Mouse (Mus musculus) midbrain, embryonic 11.5 days (tissue): ENCODE data around the gene Kntc1. TPM values are rescaled to one million over a fixed set of nuclear protein-coding genes. Genes with fewer than 3 reads are reported as not detected.

Experiments
- ATAC-seq: fragments of 200-750 bp; cut with Nextera tagmentation; 2 replicates; pipeline ENCODE4 v1.8.0; 2017; ENCODE audit warnings: moderate TSS enrichment, moderate library complexity; ENCODE audit not compliant: low FRiP score
- DNase-seq: peaks from one replicate; pipeline ENCODE4 v3.0.0; 2015; ENCODE audit warnings: low spot score; ENCODE audit errors: missing footprints
- H3K27ac ChIP-seq: fragments of 300-500 bp; sonication (generic); 2 replicates; pipeline ENCODE4 v1.5.1; 2014; ENCODE audit warnings: low read depth, low read length
- H3K27me3 ChIP-seq: fragments of 300-500 bp; sonication (generic); 2 replicates; pipeline ENCODE4 v1.6.1; 2014; ENCODE audit warnings: mild to moderate bottlenecking, low read length, moderate library complexity, mixed read lengths; ENCODE audit not compliant: control insufficient read depth, insufficient read depth
- H3K36me3 ChIP-seq: fragments of 300-500 bp; sonication (generic); 2 replicates; pipeline ENCODE4 v1.6.1; 2014; ENCODE audit warnings: mild to moderate bottlenecking, low read length, moderate library complexity, mixed read lengths; ENCODE audit not compliant: control insufficient read depth, insufficient read depth
- H3K4me1 ChIP-seq: fragments of 300-500 bp; sonication (generic); 2 replicates; pipeline ENCODE4 v1.6.1; 2014; ENCODE audit warnings: low read length; ENCODE audit not compliant: control insufficient read depth, insufficient read depth
- H3K4me2 ChIP-seq: fragments of 300-500 bp; sonication (generic); 2 replicates; pipeline ENCODE4 v1.6.1; 2014; ENCODE audit warnings: mild to moderate bottlenecking, moderate library complexity
- H3K4me3 ChIP-seq: fragments of 300-500 bp; sonication (generic); 2 replicates; pipeline ENCODE4 v1.5.1; 2014; ENCODE audit warnings: low read depth, low read length
- H3K9ac ChIP-seq: fragments of 300-500 bp; sonication (generic); 2 replicates; pipeline ENCODE4 v1.6.1; 2014; ENCODE audit warnings: low read length
- H3K9me3 ChIP-seq: fragments of 300-500 bp; sonication (generic); 2 replicates; pipeline ENCODE4 v1.6.1; 2016; ENCODE audit warnings: low read length; ENCODE audit not compliant: control insufficient read depth
- WGBS: fragments of 180-500 bp; shearing (Covaris S2); extraction: QIAGEN DNeasy Blood & Tissue Kit; methylation state at CpG from one replicate; pipeline ENCODE4 v1.1.7; 2014; 5-methylcytosine and 5-hydroxymethylcytosine counted together
- polyA plus RNA-seq: library from polyadenylated mRNA; unstranded; fragments of >200 nt; fragmentation: Nextera tagmentation; extraction: Ambion mirVana; gene quantifications from 2 replicates; pipeline ENCODE4 v1.2.1, GENCODE M21; 2014

Gene Kntc1
- polyA plus RNA-seq, 1 experiment from 2014 or later, result 33.6 TPM

- WGBS, result 96% methylated on average over 3 of the region's 3 CpGs
- Histone ChIP-seq H3K27ac (no peak overlapping the region), H3K27me3 (no peaks in the 10 kb centered on the region), H3K36me3 (peaks cover 11% of the 10 kb centered on the region; the same call in 1 of the 2 replicates), H3K4me2 (no peak overlapping the region), H3K4me1 (no peaks in the 10 kb centered on the region), H3K4me3 (no peak overlapping the region), H3K9ac (no peak overlapping the region), H3K9me3 (no peaks in the 10 kb centered on the region)
- DNase-seq (no peak), ATAC-seq (no peak)
These were observed 71.7 kb downstream of the Kntc1 start for GRCm38 (mm10) chr5:123821264-123821571.

GRCm38 (mm10) chr5:123822706-123823105 lies 73.2 kb downstream of the Kntc1 start:
- Histone ChIP-seq H3K4me2 (no peak overlapping the region), H3K27ac (no peak overlapping the region), H3K27me3 (no peaks in the 10 kb centered on the region), H3K4me1 (no peaks in the 10 kb centered on the region), H3K36me3 (peaks cover 8% of the 10 kb centered on the region; the same call in 1 of the 2 replicates), H3K9me3 (no peaks in the 10 kb centered on the region), H3K9ac (no peak overlapping the region), H3K4me3 (no peak overlapping the region)
- DNase-seq, result no peak
- ATAC-seq, result no peak
- 80% methylated on average over 7 of the region's 7 CpGs for WGBS

GRCm38 (mm10) chr5:123827659-123828091 lies 78.2 kb downstream of the Kntc1 start:
- no peak overlapping the region for H3K4me3 ChIP-seq
- ATAC-seq, result no peak
- 84% methylated on average over 6 of the region's 6 CpGs for WGBS

GRCm38 (mm10) chr5:123832309-123832708 lies 82.8 kb downstream of the Kntc1 start:
- H3K4me3 ChIP-seq, result no peak overlapping the region
- 93% methylated on average over 7 of the region's 7 CpGs for WGBS
- H3K9ac ChIP-seq, result no peak overlapping the region
- H3K27me3 ChIP-seq, result no peaks in the 10 kb centered on the region
- no peak overlapping the region for H3K27ac ChIP-seq
- H3K4me2 ChIP-seq, result no peak overlapping the region
- DNase-seq (no peak), ATAC-seq (no peak)
- H3K9me3 ChIP-seq, result no peaks in the 10 kb centered on the region
- H3K36me3 ChIP-seq, result no peaks in the 10 kb centered on the region
- no peaks in the 10 kb centered on the region for H3K4me1 ChIP-seq

More at GRCm38 (mm10) chr5:123827659-123828091, 78.2 kb downstream of the Kntc1 start:
- Histone ChIP-seq H3K4me2 (no peak overlapping the region), H3K9ac (no peak overlapping the region), H3K27ac (no peak overlapping the region), H3K4me1 (no peaks in the 10 kb centered on the region), H3K27me3 (no peaks in the 10 kb centered on the region), H3K9me3 (no peaks in the 10 kb centered on the region), H3K36me3 (no peaks in the 10 kb centered on the region)
- DNase-seq, result no peak

GRCm38 (mm10) chr5:123834836-123835235 lies 85.3 kb downstream of the Kntc1 start:
- H3K36me3 ChIP-seq, result no peaks in the 10 kb centered on the region
- DNase-seq (no peak), ATAC-seq (no peak)
- no peak overlapping the region for H3K4me2 ChIP-seq
- no peak overlapping the region for H3K9ac ChIP-seq
- H3K4me1 ChIP-seq, result no peaks in the 10 kb centered on the region
- no peaks in the 10 kb centered on the region for H3K9me3 ChIP-seq
- H3K27me3 ChIP-seq, result no peaks in the 10 kb centered on the region
- WGBS, result 75% methylated on average over 3 of the region's 3 CpGs
- H3K4me3 ChIP-seq, result no peak overlapping the region
- no peak overlapping the region for H3K27ac ChIP-seq

- no peak for ATAC-seq
- no peak overlapping the region for H3K27ac ChIP-seq
- 47% methylated on average over 4 of the region's 4 CpGs for WGBS
These were observed 87.9 kb downstream of the Kntc1 start for GRCm38 (mm10) chr5:123837371-123837770.

GRCm38 (mm10) chr5:123842221-123842934 lies 92.9 kb downstream of the Kntc1 start:
- Histone ChIP-seq H3K4me3 (no peak overlapping the region), H3K9me3 (no peaks in the 10 kb centered on the region), H3K27ac (no peak overlapping the region), H3K36me3 (no peaks in the 10 kb centered on the region), H3K4me1 (no peaks in the 10 kb centered on the region), H3K4me2 (no peak overlapping the region), H3K9ac (no peak overlapping the region), H3K27me3 (no peaks in the 10 kb centered on the region)
- ATAC-seq (no peak), DNase-seq (no peak)
- WGBS, result 73% methylated on average over 11 of the region's 11 CpGs

More at GRCm38 (mm10) chr5:123837371-123837770, 87.9 kb downstream of the Kntc1 start:
- no peak overlapping the region for H3K4me2 ChIP-seq
- no peak overlapping the region for H3K4me3 ChIP-seq
- H3K4me1 ChIP-seq, result no peaks in the 10 kb centered on the region
- no peaks in the 10 kb centered on the region for H3K9me3 ChIP-seq
- DNase-seq, result no peak
- no peak overlapping the region for H3K9ac ChIP-seq
- H3K36me3 ChIP-seq, result no peaks in the 10 kb centered on the region
- H3K27me3 ChIP-seq, result no peaks in the 10 kb centered on the region

- Histone ChIP-seq H3K4me1 (no peaks in the 10 kb centered on the region), H3K27me3 (no peaks in the 10 kb centered on the region), H3K4me2 (no peak overlapping the region), H3K36me3 (no peaks in the 10 kb centered on the region), H3K4me3 (no peak overlapping the region), H3K9ac (no peak overlapping the region), H3K27ac (no peak overlapping the region), H3K9me3 (no peaks in the 10 kb centered on the region)
- no peak for DNase-seq
- no peak for ATAC-seq
- WGBS, result 73% methylated on average over 3 of the region's 3 CpGs
These were observed 93.4 kb downstream of the Kntc1 start for GRCm38 (mm10) chr5:123842935-123843282.

GRCm38 (mm10) chr5:123843816-123844215 lies 94.3 kb downstream of the Kntc1 start:
- Histone ChIP-seq H3K9me3 (no peaks in the 10 kb centered on the region), H3K4me1 (no peaks in the 10 kb centered on the region), H3K4me2 (no peak overlapping the region), H3K9ac (no peak overlapping the region), H3K4me3 (no peak overlapping the region), H3K36me3 (no peaks in the 10 kb centered on the region), H3K27ac (no peak overlapping the region), H3K27me3 (no peaks in the 10 kb centered on the region)
- WGBS, result 49% methylated on average over 4 of the region's 4 CpGs
- no peak for ATAC-seq
- no peak for DNase-seq
